Mouse (Mus musculus) heart, adult 9 months (tissue): ENCODE data around the gene Klf1.

Source experiments
- DNase-seq, 2 experiments: peaks; one replicate each; pipeline ENCODE4 v3.0.0; 2022; ENCODE audit warnings: low spot score in 2 of 2

The Klf1 gene

GRCm38 (mm10) chr8:84901752-84902151 lies at the start of gene Klf1:
Gene Klf1 (plus strand): TSS chr8:84901928.
- no peak for DNase-seq

- DNase-seq = no peak
Observed at GRCm38 (mm10) chr8:84856434-84856833, 45.3 kb upstream of the Klf1 start.

- peak; percentile 85 to 94 for DNase-seq
Observed at GRCm38 (mm10) chr8:84856864-84857441, 44.8 kb upstream of the Klf1 start, which contains the start of gene Farsa. Gene Farsa (plus strand): TSS chr8:84856989.

GRCm38 (mm10) chr8:84871376-84872308 lies 30.1 kb upstream of the Klf1 start, which contains the start of gene Syce2:
Gene Syce2 (plus strand): TSS chr8:84872111.
- peak in 1 of 2 experiments; percentile 61 for DNase-seq

- DNase-seq = no peak
Observed at GRCm38 (mm10) chr8:84872309-84872965, 29.3 kb upstream of the Klf1 start.

- no peak for DNase-seq
Observed at GRCm38 (mm10) chr8:84873016-84873415, 28.7 kb upstream of the Klf1 start.

GRCm38 (mm10) chr8:84874339-84874738 lies 27.4 kb upstream of the Klf1 start:
- no peak for DNase-seq

GRCm38 (mm10) chr8:84877297-84878035 lies 24.3 kb upstream of the Klf1 start:
- no peak for DNase-seq

GRCm38 (mm10) chr8:84878915-84879314 lies 22.8 kb upstream of the Klf1 start:
- DNase-seq = no peak

- no peak for DNase-seq
Observed at GRCm38 (mm10) chr8:84884728-84885127, 17.0 kb upstream of the Klf1 start.

GRCm38 (mm10) chr8:84888280-84888679 lies 13.4 kb upstream of the Klf1 start:
- DNase-seq = no peak

- DNase-seq = no peak
Observed at GRCm38 (mm10) chr8:84889141-84889540, 12.6 kb upstream of the Klf1 start.

GRCm38 (mm10) chr8:84892993-84893708 lies 8.6 kb upstream of the Klf1 start:
- DNase-seq = no peak

GRCm38 (mm10) chr8:84893709-84894134 lies 8.0 kb upstream of the Klf1 start, which contains the start of gene Gcdh:
Gene Gcdh (minus strand): TSS chr8:84893921.
- DNase-seq = peak; percentile 97 to 98

GRCm38 (mm10) chr8:84895963-84896362 lies 5.8 kb upstream of the Klf1 start:
- DNase-seq = no peak

GRCm38 (mm10) chr8:84901071-84901470 lies 657 bp upstream of the Klf1 start:
- DNase-seq = no peak

- no peak for DNase-seq
Observed at GRCm38 (mm10) chr8:84902367-84902919, 715 bp downstream of the Klf1 start.

- peak; percentile 87 to 93 for DNase-seq
Observed at GRCm38 (mm10) chr8:84902920-84903661, 1.4 kb downstream of the Klf1 start.

GRCm38 (mm10) chr8:84904351-84904750 lies 2.6 kb downstream of the Klf1 start:
- no peak for DNase-seq

- no peak for DNase-seq
Observed at GRCm38 (mm10) chr8:84907037-84907436, 5.3 kb downstream of the Klf1 start.
